Comparison of ENCODE assay signal across 17 mouse cellular contexts in the genomic region with DNA sequence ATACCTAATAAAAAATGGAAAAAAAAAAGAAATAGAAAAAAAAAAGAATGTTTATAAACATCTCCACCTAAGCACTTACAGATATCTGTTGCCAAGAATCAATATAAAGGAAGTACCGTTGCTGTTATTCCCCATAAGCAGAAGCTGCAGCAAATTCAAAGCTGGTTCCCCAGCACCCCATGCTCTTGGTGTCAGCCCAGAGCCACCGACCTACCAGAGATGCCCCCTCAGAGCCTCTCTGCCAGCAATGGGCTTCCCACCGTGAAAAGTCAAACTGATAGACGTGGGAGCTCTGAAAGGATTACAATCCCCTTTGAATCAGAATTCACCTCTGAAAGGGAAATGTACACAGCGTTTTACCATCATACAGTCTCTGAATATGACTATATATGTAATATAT.
"Had no signal": no experiment of that assay in that cellular context is flagged by ENCODE, and none has a peak within 500 bp of the region (broad histone marks: within the 10 kb centered on the region; RNA-seq: fewer than 3 reads in every experiment).

No protein-coding gene starts in this region.

- H3K27ac ChIP-seq: lung, embryonic 15.5 days; macrophage; midbrain, embryonic 12.5 days; midbrain, embryonic 15.5 days; neural tube, embryonic 12.5 days; stomach, embryonic 15.5 days; stomach, postnatal 0 days had no signal

- H3K4me2 ChIP-seq: lung, embryonic 15.5 days; midbrain, embryonic 12.5 days; midbrain, embryonic 15.5 days; neural tube, embryonic 12.5 days; stomach, embryonic 15.5 days had no signal

- ATAC-seq: liver, postnatal 0 days; lung, postnatal 0 days; midbrain, embryonic 15.5 days had no signal

- H3K9ac ChIP-seq: liver, postnatal 0 days; lung, embryonic 15.5 days; midbrain, embryonic 12.5 days; midbrain, embryonic 15.5 days; neural tube, embryonic 12.5 days; stomach, embryonic 15.5 days had no signal

- H3K4me3 ChIP-seq: lung, embryonic 15.5 days; megakaryocyte, embryonic 14.5 days; midbrain, embryonic 12.5 days; midbrain, embryonic 15.5 days; neural tube, embryonic 12.5 days; stomach, embryonic 15.5 days had no signal

- H3K36me3 ChIP-seq: lung, embryonic 15.5 days; midbrain, embryonic 12.5 days; midbrain, embryonic 15.5 days; neural tube, embryonic 12.5 days; stomach, embryonic 15.5 days had no signal

- H3K27me3 ChIP-seq: lung, embryonic 15.5 days; megakaryocyte, embryonic 14.5 days; midbrain, embryonic 15.5 days; neural tube, embryonic 12.5 days; stomach, embryonic 15.5 days had no signal

- H3K9me3 ChIP-seq: lung, embryonic 15.5 days; megakaryocyte, embryonic 14.5 days; midbrain, embryonic 12.5 days; midbrain, embryonic 15.5 days; neural tube, embryonic 12.5 days; stomach, embryonic 15.5 days had no signal

- DNase-seq: liver, postnatal 0 days; lung, adult 2 months; lung, postnatal 14 days; lung, postnatal 36 days; right cerebral cortex, postnatal 14 days; thymus, adult 2 months; thymus, postnatal 25 days; thymus, postnatal 4 days had no signal
